Mouse (Mus musculus) G1E-ER4 (cell line): ENCODE measurements around the gene Kcnn1. TPM values are rescaled to one million over a fixed set of nuclear protein-coding genes. Genes with fewer than 3 reads are reported as not detected.

Experiments used
- GATA1 ChIP-seq: IDR thresholded peaks from one replicate; pipeline ENCODE4 v1.8.0; 2012; ENCODE audit warnings: low read length, inconsistent platforms
- polyA plus RNA-seq: library from polyadenylated mRNA; stranded (reverse); fragments of >175 nt; gene quantifications from 2 replicates; pipeline ENCODE4 v1.2.3, GENCODE M21; 2012

The Kcnn1 gene
- polyA plus RNA-seq, 1 experiment: 0.03 TPM

DNA sequence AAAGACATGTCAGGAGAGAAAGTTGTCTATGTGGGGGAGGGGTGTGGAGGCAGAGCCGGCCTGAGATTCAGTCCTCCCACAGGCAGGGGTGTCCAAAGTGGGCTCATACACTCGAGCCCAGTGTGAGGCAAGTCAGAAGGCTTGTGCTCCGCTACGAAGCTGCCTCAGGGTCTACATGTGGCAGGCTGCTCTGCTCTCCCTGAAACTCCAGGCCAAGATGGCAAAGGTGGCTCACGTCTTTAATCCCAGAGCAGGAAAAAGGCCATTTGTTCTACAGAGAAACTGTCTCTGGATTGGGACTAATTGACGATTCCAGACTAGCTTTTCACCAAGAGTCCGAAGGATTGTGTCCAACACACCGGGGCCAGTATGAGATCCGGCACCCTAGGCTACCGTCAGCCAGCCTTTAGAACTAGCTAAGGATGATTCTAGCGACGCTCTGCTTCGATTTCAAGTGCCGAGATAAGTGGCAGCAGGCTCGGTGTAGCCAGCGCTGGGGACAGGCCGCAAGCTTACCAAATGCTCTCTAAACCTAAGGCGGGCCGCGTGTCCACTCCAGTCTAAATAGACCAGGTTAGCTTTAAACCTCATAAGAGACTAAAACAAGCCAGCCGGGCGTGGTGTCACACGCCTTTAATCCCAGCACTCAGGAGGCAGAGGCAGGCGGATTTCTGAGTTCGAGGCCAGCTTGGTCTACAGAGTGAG lies 33.4 kb upstream of the Kcnn1 start:
- no peak for TF ChIP-seq GATA1

DNA sequence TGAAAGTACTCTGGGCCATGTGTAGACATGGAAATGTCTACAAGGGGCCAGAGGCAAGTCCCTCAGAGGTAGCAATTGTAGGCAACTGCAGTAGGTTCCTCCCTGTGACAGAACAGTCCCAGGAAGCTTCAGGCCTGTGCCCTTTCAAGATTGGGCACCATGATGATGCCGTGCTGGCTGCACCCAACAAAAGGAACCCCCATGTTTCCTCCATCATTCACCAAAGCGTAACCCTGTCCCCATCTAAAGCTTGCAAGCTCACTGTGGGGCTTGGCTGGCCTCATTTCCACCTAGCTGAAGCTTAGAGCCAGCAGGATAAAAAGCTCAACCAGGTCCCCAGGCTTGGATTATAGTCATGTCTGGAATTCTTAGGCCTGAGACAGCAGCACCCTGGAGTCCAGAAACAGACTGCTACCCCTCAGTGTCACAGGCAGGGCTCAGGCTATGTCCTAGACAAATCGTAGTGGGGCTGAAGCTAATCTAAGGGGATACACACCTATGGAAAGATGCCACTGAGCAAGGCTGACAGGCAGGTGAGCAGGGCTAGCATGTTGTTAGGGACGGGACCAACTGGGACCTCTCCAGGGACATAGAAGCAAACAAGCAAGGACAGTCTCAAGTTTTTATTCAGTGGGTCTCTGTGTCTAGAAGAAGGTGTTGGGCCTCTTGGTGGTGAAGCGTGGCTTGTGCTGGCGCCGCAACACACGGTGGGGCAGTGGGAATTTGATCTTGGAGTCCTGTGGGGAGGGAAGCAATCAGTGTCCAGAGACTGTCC lies 31.9 kb upstream of the Kcnn1 start:
- no peak for TF ChIP-seq GATA1

DNA sequence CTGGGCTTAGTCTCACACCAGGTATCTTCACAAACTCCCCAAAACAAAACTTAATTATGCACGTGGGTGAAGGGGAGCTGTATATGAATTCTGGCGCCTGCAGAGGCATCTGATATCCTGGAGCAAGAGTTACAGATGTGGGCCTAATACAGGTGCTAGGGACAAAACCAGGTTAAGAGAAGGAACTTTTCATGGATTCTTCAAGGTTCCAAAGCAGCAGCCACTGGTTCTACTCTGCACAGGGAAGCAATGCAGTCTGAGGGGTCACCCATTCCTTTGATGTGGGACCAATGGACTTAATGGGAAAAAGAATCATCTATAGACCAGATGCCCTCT lies 31.3 kb upstream of the Kcnn1 start:
- no peak for TF ChIP-seq GATA1

DNA sequence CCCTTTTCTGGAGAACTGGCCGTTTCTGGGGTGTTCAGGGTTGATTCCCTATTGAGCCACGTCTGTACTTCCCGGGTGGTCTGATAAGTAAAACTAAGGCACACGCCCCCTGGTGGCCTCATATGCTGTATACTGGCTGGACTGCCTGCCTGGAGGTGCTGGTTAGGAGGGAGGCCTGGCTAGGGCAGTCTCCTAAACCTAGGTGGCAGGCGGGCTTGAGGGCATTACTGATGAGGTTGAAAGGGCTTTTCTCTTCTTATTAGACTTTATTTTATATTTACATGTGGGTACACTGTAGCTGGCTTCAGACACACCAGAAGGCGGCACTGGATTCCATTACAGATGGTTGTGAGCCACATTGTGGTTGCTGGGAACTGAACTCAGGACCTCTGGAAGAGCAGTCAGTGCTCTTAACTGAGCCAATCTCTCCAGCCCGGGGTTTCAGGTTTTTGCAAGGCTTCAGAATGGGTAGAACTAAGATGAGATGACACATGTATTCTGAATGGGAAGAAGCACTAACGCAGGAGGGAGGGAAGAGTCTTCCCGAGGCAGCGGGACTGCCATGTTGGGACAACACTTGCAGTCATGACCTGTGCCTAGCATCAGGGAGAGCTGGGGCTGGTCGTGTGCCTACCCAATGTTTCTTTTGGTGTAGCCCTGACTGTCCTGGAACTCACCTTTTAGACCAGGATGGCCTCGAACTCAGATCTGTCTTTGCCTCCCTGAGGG lies 30.8 kb upstream of the Kcnn1 start:
- TF ChIP-seq GATA1: no peak

DNA sequence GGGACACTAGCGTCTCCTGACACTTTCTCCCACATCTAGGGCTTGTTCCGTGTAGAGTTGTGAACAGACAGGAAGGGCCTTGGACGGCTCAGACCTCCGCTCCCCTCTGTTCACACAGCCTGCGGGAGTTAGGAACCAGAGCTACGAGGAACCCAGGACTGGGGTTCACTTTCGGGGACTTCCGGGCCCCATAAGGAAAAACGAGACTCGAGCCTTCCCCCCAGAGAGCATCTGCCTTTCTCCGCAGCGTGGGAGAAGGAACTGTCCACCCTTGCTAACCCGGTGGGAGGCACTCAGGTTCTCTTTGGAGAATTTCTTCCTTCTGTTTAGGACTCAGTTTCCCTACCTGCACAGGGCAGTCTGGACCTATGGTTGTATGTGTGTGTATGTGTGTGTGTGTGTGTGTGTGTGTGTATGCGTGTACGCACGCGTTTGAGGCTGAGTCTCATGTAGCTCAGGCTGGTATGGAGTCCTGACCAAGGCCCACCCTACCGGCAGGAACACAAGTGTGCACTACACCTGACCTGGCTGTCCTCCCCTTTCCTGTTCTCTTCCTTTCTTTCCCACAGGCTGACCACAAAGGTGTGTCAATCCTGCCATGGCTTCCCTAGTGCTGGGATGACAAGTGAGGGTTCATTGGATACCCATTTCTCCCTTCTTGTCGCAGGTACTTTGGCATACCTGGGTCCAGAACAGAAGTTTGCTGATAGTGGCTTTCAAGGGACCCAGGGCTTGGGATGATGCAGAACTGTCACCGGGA lies 30.0 kb upstream of the Kcnn1 start:
- no peak for TF ChIP-seq GATA1

DNA sequence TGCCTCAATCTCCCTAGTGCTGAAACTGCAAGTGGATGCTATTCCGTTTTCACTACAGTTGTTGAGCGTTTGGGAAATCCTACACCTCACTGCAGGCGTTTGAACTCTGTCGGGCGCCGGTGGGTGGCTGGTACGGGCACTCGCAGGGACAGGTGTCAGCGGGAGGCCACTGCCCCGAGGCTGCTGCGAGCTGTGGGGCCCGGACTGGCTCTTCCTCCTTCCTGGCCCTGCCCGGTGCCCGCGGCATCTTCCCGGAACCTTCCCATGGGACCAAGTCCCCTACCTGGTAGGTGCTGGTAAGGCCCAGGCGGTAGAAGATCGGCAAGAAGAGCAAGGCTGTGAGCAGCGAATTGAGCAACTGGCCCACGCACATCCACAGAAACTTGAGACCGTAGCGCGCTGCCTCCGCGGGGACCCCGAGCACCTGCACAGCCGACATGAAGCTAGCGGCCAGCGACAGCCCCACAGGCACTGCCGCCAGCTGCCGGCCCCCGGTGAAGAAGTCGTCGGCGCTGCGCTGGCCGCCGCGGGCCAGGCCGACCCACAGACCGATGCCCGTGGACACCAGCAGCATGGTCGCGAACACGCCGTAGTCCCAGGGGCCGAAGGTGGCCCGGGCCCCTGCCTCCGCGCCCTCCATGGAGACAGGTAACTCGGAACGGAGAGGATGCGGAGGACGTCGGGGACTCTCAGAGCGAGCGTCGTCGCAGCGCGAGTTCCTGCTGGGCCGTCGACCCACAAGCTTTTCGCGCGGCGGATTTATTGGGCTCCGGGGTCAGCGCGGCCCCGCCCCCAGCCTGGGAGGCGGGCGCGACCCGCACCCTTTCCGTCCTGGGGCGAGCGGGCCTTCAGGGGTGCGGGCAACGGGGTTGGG lies 29.2 kb upstream of the Kcnn1 start, which contains the start of gene Slc5a5:
Slc5a5 (minus strand) TSS at position 736 of the 874 bp plus-strand sequence.
- no peak for TF ChIP-seq GATA1

DNA sequence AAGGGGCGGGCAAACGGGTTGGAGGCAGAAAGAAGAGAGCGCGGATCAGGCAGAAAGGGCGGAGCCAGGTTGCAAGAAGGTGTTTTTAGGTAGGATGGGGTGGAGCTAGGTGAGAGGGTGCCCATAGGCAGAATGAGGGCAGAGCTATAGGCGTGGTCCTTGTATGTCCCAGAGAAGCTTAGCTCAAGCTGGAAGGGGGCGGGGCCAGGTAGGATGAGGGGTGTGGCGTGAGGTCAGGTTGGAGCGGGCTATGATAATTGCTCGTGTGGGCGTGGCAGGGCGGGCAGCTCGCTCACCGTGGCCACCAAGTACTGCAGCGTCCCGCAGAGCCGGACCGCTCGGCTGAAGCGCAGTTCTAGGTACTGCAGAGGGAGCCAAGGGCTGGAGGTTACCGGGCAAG lies 28.3 kb upstream of the Kcnn1 start:
- TF ChIP-seq GATA1: no peak

DNA sequence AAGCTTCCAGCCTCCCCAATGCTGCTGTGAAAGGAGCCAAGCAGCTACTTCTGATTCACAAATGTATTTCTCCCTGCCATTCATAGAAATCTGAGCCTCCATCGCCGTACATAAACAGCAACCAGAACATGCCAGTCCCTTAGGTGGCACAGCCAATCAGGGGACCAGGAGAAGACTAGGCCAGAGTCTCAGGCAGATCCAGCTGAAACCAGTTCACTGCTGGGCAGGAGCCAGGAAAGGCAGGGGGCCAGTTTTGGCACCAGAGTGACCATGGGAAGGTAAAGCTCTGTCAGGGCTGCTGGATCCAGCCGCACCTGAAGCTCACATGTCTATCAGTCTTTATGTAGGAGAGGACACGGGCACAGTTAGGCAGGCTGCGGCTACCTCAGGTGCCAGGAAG lies 27.6 kb upstream of the Kcnn1 start:
- TF ChIP-seq GATA1: no peak

DNA sequence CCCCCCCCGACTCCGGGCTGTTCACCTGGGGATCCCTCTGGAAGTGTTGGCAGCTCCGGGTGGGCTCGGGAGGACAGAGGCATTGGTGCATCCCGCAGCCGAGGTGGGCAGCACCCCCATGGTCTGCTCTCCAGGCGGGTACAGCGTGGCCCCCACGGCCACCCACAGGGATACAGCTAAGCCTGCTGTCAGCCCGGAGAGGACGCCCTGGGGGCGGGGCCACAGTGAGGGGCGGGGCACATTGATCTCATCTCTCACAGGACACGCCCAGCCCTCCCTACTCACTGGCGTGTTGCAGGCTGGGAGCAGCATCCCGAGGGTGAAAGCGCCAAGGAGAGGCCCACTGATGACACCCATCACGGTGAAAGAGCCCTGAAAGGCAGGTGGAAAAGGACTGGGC lies 24.6 kb upstream of the Kcnn1 start:
- no peak for TF ChIP-seq GATA1

DNA sequence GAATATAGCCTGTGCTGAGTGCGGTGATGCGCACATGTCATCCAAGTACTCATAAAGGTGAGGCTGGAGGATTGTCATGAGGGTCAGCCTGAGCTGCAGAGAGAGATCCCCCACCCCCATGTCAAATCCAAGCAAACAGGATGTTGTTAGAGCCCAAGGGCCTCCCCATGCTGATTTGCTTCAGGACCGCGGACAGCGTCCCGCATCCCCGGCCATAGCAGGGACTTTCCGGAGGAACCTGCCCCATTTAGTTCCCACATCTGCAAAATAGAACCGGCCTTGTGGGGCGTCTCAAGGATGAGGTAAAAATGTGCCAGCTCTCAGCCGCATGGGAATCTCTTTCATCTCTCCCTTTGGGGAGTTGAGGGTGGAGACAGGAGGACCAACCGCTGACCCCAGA lies 22.6 kb upstream of the Kcnn1 start:
- TF ChIP-seq GATA1: no peak

DNA sequence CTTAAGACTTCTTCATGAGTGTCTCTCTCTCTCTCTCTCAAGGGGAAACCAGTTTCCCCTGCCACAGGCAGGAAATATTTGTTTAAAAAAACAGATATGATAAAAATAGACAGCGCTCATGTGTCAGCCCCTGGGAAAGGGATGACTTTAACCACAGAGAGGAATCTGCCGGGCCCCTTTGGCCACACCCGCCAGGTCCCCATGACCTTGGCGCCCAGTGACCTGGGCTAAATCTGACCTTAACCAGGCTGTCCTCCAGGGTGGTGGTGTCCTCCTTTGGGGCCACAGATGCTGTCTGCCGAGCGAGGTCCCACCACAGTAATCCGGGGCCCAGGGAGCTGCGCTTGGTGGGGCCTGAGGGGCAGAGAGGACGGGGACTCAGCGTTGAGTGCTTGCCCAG lies 21.6 kb upstream of the Kcnn1 start:
- no peak for TF ChIP-seq GATA1

DNA sequence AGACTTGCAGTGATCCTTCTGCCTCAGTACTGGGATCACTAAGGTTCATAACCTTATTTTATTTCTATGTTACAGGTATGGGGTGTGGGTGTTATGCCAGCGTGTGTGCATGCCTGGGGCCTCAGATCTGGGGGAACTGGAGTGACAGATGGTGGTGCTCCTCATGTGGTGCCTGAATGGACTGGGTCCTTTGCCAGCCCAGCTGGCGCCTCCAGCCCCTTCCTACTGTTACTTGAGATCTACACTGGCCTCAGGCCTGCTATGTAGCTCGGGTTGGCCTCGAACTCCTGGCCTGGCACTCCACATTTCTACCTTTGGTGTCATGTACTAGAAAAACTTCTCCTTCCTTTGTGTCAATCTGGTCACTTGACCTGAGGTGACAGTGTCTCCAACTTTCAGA lies 21.1 kb upstream of the Kcnn1 start:
- no peak for TF ChIP-seq GATA1

DNA sequence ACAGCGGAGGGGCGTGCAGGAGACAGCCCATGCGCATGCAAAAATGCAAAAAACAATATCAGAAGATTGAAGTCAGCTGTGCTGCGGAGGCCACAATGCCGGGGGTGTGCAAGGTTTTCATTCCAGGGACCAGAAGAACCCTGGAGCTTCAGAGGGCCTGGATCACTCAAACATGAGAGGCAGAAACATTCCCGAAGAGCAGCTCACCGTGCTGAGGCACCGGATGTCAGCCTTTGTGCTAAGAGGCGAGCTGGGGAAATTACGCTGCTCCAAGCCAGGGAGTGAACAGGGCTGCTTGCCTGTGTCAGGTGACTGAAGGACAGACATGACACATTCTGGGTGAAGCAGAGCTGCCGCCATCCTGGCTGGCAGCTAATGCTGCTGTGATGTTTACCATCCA lies 17.5 kb upstream of the Kcnn1 start:
- TF ChIP-seq GATA1: no peak

DNA sequence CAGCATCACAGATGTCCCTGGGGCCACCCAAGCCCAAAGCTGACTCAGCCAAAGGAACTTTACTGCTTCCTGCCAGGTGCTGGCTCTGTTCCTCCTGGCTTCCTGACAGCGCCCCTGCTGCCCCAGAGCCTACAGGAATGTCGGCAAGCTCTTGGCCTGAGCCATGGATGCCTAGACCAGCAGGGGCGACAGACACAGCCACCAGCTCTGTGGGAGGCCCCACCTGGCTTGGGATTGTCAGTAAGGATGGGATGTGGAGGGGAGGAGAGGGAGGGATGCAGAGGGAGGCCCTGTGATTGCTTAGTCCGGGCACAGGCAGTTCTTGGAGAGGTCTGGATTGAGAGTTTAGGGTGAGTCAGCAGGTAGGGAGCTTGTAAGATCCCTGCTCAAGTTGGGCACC lies 17.1 kb upstream of the Kcnn1 start:
- TF ChIP-seq GATA1: no peak

DNA sequence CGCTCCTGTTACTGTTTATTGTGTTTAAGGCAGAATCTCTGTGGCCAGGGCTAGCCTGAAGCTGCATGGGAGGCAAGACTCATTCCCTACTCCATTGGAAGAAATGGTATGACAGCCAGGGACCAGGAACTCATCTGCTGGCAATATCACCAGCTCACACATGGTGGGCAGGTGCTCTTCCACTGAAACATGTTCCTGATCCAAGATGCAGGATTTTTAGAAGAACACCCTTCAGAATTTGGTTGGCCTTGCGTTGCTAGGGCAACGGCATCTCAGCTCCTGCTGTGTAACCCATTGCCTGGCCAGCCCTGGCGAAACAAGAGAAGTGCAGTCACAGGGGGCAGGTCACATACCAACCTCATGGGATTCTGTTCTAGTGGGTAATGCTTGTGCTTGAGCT lies 16.4 kb upstream of the Kcnn1 start:
- TF ChIP-seq GATA1: no peak
